Mouse (Mus musculus): ENCODE measurements around the gene Dnah1.

Dnah1 gene

DNA sequence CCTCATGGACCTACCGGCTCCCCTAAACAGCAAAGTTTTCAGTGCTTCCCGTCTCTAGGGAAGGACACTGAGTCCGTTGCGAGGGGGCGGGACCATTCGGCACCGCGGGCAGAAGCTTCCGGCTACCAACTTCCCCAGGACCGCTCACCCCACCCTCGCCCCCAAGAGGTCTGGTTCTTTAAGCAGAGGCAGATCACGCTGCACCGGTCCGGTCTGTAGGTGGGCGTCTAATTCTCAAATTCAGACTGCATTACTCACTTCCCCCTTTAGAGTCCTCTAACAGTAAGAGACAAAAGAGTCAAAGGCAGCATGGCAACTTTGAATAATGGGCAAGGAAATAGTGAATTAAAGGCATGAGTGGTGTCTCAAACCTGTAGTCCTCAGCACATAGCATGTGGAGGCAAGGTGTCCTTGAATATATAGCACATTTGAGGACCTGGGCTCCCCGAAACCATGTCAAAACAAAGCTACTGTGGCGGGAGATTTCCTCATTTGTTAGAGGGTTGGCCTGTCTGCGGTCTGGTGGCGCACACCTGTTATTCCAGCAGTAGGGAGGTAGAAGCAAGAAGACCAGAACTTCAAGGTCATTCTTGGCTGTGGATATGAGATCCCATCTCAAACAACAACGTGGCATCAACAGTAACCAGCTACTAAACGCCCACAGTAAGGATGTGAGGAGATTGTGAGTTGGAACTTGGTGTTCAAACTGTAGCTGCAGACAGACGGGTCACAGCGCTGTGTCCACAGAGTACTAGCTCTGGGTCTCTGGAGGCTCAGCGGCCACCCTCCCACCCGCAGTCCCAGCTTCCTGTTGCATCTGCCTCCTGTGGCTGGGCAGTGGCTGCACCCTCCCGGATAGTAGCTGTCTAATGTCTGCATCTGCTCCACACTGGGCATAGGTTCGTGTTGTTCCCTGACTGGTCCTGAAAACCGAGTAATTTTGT lies at the start of gene Dnah1:
Dnah1 (minus strand) TSS at position 48 of the 944 bp plus-strand sequence.
- DNase-seq (ENCODE audit: low read depth, low spot score): peak; percentile 79
- no peaks in the 10 kb centered on the region for H3K36me3 ChIP-seq (ENCODE audit: control insufficient read depth, insufficient read depth, low read length, poor library complexity, severe bottlenecking)
- H3K27me3 ChIP-seq (ENCODE audit: control insufficient read depth, insufficient read depth, low read length, poor library complexity, severe bottlenecking): no peaks in the 10 kb centered on the region

GRCm38 (mm10) chr14:31369377-31369776 lies 45.7 kb upstream of the Dnah1 start:
- DNase-seq (ENCODE audit: low read depth, low spot score): no peak
- H3K27me3 ChIP-seq (ENCODE audit: control insufficient read depth, insufficient read depth, low read length, poor library complexity, severe bottlenecking): no peaks in the 10 kb centered on the region
- H3K36me3 ChIP-seq (ENCODE audit: control insufficient read depth, insufficient read depth, low read length, poor library complexity, severe bottlenecking): peaks cover 23% of the 10 kb centered on the region

- no peak for DNase-seq (ENCODE audit: low read depth, low spot score)
- peaks cover 25% of the 10 kb centered on the region for H3K36me3 ChIP-seq (ENCODE audit: control insufficient read depth, insufficient read depth, low read length, poor library complexity, severe bottlenecking)
Measured at GRCm38 (mm10) chr14:31367951-31368350, 44.3 kb upstream of the Dnah1 start.

GRCm38 (mm10) chr14:31365350-31365749 lies 41.7 kb upstream of the Dnah1 start:
- H3K36me3 ChIP-seq (ENCODE audit: control insufficient read depth, insufficient read depth, low read length, poor library complexity, severe bottlenecking): peaks cover 20% of the 10 kb centered on the region
- H3K27me3 ChIP-seq (ENCODE audit: control insufficient read depth, insufficient read depth, low read length, poor library complexity, severe bottlenecking): no peaks in the 10 kb centered on the region
- DNase-seq (ENCODE audit: low read depth, low spot score): peak; percentile 89

More at GRCm38 (mm10) chr14:31367951-31368350, 44.3 kb upstream of the Dnah1 start:
- H3K27me3 ChIP-seq (ENCODE audit: control insufficient read depth, insufficient read depth, low read length, poor library complexity, severe bottlenecking): no peaks in the 10 kb centered on the region

DNA sequence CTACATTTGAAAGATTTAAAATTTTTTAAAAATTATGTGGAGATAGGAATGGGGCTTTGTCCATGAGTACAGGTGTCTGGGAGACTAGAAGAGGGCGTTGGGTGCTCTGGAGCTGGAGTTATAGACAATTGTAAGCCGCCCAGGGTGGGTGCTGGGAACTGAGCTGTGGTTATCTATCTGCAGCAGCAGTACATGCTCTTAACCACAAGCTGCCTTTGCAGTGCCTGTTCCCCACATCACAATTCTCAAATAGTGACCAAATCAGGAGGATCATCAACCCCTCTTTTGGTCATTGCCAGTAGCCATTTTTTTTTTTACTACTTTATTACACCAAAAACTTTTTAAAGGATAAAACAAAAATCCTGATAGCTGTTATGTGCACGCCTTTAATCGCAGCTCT lies 40.9 kb upstream of the Dnah1 start:
- DNase-seq (ENCODE audit: low read depth, low spot score): no peak
- peaks cover 18% of the 10 kb centered on the region for H3K36me3 ChIP-seq (ENCODE audit: control insufficient read depth, insufficient read depth, low read length, poor library complexity, severe bottlenecking)
- no peaks in the 10 kb centered on the region for H3K27me3 ChIP-seq (ENCODE audit: control insufficient read depth, insufficient read depth, low read length, poor library complexity, severe bottlenecking)

- H3K36me3 ChIP-seq (ENCODE audit: control insufficient read depth, insufficient read depth, low read length, poor library complexity, severe bottlenecking): peaks cover 13% of the 10 kb centered on the region
- H3K27me3 ChIP-seq (ENCODE audit: control insufficient read depth, insufficient read depth, low read length, poor library complexity, severe bottlenecking): no peaks in the 10 kb centered on the region
- no peak for DNase-seq (ENCODE audit: low read depth, low spot score)
Measured at GRCm38 (mm10) chr14:31362236-31362635, 38.5 kb upstream of the Dnah1 start.

DNA sequence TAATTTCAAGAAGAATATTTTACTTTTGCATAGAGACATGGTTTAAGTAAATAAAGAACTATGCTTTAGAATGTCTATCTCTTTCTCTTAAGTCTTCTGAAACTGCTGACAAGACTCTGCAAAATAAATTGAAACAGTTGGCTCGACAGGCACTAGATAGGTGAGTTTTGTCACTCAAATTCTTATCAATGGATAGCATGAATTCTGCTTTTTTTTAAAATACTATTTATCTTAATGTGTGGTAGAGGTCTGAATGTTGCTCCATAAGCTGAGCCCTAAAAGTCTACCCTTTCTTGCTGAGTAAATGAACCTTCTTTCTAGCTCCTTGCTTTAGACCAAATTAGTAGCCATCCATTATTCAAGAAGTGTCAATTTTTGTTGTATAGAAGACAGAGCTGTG lies 21.7 kb upstream of the Dnah1 start:
- peaks cover 13% of the 10 kb centered on the region for H3K36me3 ChIP-seq (ENCODE audit: control insufficient read depth, insufficient read depth, low read length, poor library complexity, severe bottlenecking)

DNA sequence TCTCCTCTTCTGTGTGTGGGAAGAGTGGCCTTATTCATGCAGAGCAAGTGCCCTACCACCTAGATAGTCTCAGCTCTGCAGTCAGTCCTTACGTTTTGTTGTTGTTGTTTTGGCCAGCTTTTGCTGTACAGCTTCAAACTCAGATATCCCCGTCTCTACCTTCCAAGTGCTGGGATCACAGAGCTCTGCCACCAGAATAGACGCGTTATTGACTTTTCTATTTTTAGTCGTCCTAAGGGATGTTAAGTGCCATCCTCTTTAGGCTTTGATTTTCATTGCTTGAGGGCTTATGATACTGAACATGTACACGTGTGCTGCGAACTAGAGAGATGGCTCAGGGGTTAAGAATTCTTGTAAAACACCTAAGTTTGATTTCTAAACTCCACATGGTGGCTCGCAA lies 19.5 kb upstream of the Dnah1 start:
- DNase-seq (ENCODE audit: low read depth, low spot score): no peak
- Histone ChIP-seq H3K36me3 (ENCODE audit: control insufficient read depth, insufficient read depth, low read length, poor library complexity, severe bottlenecking) (peaks cover 13% of the 10 kb centered on the region), H3K27me3 (ENCODE audit: control insufficient read depth, insufficient read depth, low read length, poor library complexity, severe bottlenecking) (no peaks in the 10 kb centered on the region)

More for the DNA sequence above, 21.7 kb upstream of the Dnah1 start:
- no peaks in the 10 kb centered on the region for H3K27me3 ChIP-seq (ENCODE audit: control insufficient read depth, insufficient read depth, low read length, poor library complexity, severe bottlenecking)
- DNase-seq (ENCODE audit: low read depth, low spot score): no peak

GRCm38 (mm10) chr14:31337947-31338346 lies 14.3 kb upstream of the Dnah1 start:
- peaks cover 7% of the 10 kb centered on the region; the same call in 1 of the 2 replicates for H3K36me3 ChIP-seq (ENCODE audit: control insufficient read depth, insufficient read depth, low read length, poor library complexity, severe bottlenecking)
- DNase-seq (ENCODE audit: low read depth, low spot score): no peak
- H3K27me3 ChIP-seq (ENCODE audit: control insufficient read depth, insufficient read depth, low read length, poor library complexity, severe bottlenecking): no peaks in the 10 kb centered on the region

DNA sequence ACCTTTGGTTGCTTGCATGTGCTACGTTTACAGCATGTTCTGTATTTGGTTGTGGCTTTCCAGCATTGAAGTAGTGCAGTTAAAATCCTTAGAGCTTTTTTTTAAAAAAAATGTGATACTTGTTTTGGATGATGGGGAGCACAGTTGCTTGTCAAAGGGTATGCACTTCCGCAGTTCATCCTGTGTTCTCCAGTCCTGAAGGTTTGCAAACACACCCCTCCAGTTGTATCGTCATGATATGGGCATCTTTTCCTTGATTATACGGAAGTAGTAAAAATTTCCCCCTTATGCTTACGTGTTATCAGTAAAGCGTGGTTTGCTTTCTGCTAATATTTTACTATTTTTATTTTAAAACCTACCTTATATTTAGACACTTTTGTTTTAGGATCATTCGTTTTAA lies 13.7 kb upstream of the Dnah1 start:
- peak; percentile 47 for DNase-seq (ENCODE audit: low read depth, low spot score)
- Histone ChIP-seq H3K27me3 (ENCODE audit: control insufficient read depth, insufficient read depth, low read length, poor library complexity, severe bottlenecking) (no peaks in the 10 kb centered on the region), H3K36me3 (ENCODE audit: control insufficient read depth, insufficient read depth, low read length, poor library complexity, severe bottlenecking) (peaks cover 6% of the 10 kb centered on the region; the same call in 1 of the 2 replicates)

DNA sequence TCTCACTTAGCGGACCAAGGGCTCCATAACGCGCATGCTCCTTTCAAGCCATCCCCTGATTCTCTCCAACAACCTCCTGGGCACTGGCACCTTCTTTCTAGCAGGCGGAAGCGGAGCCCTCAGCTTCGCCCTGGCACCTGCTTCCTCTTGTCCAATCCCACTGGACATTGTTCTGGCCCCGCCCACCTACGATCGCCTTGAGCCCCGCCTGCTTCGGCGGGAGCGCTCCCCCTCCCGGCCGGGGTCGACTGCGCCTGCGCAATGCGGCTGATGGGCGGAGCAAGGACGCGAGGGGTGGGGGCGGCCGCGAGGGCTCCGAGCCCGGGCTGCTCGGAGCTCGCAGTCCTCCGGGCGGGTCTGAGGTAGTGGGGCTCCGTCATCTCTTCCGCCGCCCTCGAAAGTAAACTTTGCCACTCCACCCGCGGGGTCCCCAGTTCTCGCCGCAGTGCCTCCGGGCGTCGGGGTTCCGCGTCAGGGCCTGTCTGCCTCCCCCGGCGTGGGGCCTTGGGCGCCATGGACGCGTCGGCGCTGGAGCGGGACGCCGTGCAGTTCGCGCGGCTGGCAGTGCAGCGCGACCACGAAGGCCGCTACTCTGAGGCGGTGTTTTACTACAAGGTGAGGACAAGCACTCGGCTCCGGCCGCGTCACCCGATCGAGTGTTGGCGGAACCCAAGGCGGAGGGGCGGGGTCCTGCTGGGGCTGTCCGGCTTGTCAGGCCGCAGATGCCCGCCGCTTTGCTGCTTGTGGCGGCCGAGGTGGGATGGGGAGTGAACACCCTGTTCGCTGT lies 12.9 kb upstream of the Dnah1 start, which contains the start of gene Capn7:
Capn7 (plus strand) TSS at position 270 of the 787 bp plus-strand sequence.
- peak; percentile 99 for DNase-seq (ENCODE audit: low read depth, low spot score)
- H3K36me3 ChIP-seq (ENCODE audit: control insufficient read depth, insufficient read depth, low read length, poor library complexity, severe bottlenecking): peaks cover 6% of the 10 kb centered on the region; the same call in 1 of the 2 replicates
- H3K27me3 ChIP-seq (ENCODE audit: control insufficient read depth, insufficient read depth, low read length, poor library complexity, severe bottlenecking): no peaks in the 10 kb centered on the region

DNA sequence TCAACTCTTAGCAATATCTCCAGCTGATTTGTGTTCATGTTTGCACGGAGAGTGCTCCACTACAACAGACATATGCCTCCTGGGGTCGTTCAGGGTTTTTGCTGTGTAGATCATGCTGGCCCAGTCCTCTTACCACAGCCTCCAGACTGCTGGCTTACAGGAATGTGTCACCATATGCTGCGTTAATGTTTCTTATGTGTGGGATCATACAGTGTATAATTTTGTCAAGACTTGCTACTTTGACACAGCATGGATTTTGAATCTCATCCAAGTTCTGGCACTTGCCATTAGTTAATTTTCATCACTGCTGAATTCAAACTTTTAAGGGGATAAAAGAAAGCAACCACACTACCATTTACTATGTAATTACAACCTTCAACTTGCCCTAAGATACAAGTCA lies 12.1 kb upstream of the Dnah1 start:
- no peak for DNase-seq (ENCODE audit: low read depth, low spot score)
- H3K27me3 ChIP-seq (ENCODE audit: control insufficient read depth, insufficient read depth, low read length, poor library complexity, severe bottlenecking): no peaks in the 10 kb centered on the region
- H3K36me3 ChIP-seq (ENCODE audit: control insufficient read depth, insufficient read depth, low read length, poor library complexity, severe bottlenecking): peaks cover 5% of the 10 kb centered on the region; the same call in 1 of the 2 replicates

DNA sequence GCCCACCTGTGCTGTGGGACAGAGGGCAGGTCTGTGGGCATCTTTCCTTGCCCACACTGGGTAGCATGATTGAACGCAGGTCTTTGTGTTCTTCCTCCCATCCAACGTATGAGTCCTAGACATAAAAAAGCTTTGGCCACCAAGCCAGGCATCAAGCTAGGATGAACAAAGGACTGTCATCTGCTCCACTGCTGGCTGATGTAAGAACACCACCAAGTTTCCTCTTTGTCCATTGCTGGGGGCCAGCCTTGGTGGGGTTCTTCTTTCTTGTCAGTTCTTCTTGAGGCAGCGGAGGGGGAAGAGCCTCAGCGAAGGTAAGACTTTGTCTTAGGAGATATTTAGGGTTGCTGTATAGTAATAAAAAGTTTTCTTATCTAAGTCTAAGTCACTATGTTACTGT lies 7.3 kb upstream of the Dnah1 start:
- no peaks in the 10 kb centered on the region for H3K27me3 ChIP-seq (ENCODE audit: control insufficient read depth, insufficient read depth, low read length, poor library complexity, severe bottlenecking)
- no peaks in the 10 kb centered on the region for H3K36me3 ChIP-seq (ENCODE audit: control insufficient read depth, insufficient read depth, low read length, poor library complexity, severe bottlenecking)
- DNase-seq (ENCODE audit: low read depth, low spot score): no peak

DNA sequence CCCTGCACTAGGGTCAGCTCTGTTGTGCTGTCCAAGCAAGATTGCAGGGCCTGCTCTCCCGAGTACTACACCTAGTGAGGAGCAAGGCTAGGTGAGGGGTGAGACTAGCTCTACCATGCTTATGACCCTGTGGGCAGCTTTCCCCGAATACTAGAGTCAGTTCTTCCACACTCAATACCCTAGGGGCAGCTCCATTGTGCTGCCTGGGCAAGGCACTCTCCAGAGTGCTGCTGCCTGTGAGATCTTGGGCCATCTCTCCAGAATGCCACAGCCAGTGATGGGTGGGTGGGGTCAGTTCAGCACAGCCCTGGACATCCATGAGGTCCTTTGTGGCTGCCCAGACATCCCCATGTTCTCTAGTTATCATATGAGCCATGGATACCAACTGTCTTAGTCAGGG lies 6.0 kb upstream of the Dnah1 start:
- Histone ChIP-seq H3K27me3 (ENCODE audit: control insufficient read depth, insufficient read depth, low read length, poor library complexity, severe bottlenecking) (no peaks in the 10 kb centered on the region), H3K36me3 (ENCODE audit: control insufficient read depth, insufficient read depth, low read length, poor library complexity, severe bottlenecking) (no peaks in the 10 kb centered on the region)
- no peak for DNase-seq (ENCODE audit: low read depth, low spot score)

DNA sequence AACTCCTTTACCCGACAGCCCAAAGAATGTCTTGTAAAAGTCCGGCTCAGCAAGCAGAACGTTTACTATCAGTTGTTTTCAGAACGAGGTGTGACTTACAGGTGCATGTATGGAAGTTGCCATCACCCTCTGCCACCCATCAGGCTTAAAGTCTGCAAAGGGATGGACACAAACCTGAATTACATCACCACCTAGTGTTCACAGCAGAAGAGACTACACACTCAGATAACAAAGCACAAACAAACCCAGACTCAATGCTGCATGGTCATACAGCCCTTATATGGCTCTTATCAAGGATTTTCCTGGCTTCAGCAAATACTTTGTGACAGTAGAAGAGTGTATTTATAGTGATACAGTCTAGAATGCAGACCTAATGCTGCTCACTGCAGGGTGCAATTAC lies 4.0 kb upstream of the Dnah1 start:
- peak; percentile 56 for DNase-seq (ENCODE audit: low read depth, low spot score)
- H3K36me3 ChIP-seq (ENCODE audit: control insufficient read depth, insufficient read depth, low read length, poor library complexity, severe bottlenecking): no peaks in the 10 kb centered on the region
- no peaks in the 10 kb centered on the region for H3K27me3 ChIP-seq (ENCODE audit: control insufficient read depth, insufficient read depth, low read length, poor library complexity, severe bottlenecking)

Data from splenic B cell, adult 2 months (primary cell).